Mouse (Mus musculus) retina, embryonic 14.5 days (tissue): ENCODE measurements around the gene Bdp1.
A peak's percentile ranks its signal among the peaks of the same experiment; 100 is the strongest.
"Not testable (repeated sequence)": the region's sequence is repeated elsewhere in the genome, so short reads cannot be mapped to it uniquely, and the experiment has no call there.

Experiments
- DNase-seq: peaks from one replicate; pipeline ENCODE4 v3.0.0-alpha.2; 2015; ENCODE audit warnings: low spot score

The Bdp1 gene

GRCm38 (mm10) chr13:100103748-100104254, at the start of gene Bdp1:
Gene Bdp1 (minus strand): TSS chr13:100104070.
- DNase-seq = peak; percentile 96

DNA sequence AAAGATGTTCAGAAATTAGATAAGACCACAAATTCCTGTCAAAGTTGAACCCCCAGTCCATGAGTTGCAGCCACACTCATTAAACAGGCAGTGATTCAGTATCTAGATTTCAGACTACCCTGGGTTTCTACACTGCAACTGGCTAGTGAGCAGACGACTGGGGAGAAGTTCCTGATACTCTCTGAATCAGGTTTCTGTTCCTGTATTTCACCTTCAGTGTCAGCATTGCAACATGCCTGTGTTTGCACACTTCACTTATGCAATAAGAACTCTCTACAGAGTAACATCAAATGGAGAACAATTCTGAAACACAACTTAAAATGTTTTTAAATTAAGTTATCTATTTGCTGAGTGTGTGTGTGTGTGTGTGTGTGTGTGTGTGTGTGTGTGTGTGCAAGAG, 48.8 kb upstream of the Bdp1 start:
- DNase-seq = no peak

GRCm38 (mm10) chr13:100141646-100142314, 37.9 kb upstream of the Bdp1 start:
- DNase-seq = no peak

- DNase-seq = no peak
Observed at GRCm38 (mm10) chr13:100125258-100125643, 21.4 kb upstream of the Bdp1 start.

DNA sequence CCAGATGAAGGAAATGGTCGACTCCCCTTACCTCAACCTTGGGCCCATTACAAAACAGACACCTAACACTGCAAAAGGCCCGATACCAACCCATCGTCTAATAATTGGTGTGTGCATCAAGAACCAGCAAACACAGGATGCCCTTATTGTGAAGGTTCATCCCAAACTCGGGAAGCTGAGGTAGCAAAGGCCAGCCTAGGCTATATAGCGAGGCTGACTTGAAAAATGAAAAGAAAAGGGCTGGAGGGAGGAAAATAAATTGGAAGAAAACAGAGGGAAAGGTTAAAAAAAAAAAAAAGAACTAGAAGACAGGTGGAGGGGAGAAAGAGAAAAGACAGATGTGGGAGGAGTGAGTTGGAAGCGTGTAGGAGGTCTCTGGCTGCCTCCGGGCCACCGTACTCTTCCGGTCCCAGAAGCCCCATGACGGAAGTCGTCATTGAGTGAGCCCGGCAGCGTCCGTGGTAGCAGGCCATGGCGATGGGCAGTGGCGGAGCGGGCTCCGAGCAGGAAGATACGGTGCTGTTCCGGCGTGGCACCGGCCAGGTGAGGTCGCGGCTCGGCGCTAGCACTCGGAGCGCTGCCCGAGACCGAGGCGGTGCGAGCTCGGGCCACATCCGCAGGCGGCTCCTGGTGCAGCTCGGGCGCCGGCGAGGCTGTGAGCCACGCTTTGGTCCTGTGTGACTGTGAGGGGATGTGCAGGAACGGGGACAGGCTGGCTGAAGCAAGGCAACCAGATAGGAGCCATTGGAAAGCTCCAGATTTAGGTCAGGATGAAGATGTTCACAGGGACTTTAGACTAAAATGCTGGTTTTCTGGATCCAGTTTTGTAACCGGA, 20.8 kb upstream of the Bdp1 start, which contains the start of gene Smn1:
Gene Smn1, plus strand, starts transcription at position 430 of the 835 bp plus-strand sequence.
- DNase-seq = peak; percentile 96

DNA sequence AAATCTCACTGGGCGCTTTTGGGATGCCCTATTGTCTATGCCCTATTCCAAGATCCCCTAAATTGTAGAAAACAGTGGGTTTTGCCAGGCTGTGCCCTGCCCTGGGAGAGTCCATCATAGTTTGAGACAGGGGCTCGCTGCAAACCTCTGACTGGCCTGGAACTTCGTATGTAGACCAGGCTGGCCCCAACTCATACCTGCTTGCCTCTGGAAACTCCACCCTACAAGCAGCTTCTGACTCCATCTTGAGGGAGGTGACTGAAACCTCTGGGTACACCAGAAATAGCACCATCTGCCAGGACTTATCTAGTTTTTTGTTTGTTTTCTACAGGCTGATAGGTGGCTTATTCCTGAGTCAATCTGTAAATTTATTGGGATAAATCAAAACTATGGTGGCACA, 20.1 kb upstream of the Bdp1 start:
- no peak for DNase-seq

GRCm38 (mm10) chr13:100112218-100112972, 8.5 kb upstream of the Bdp1 start:
- peak; percentile 61 for DNase-seq

DNA sequence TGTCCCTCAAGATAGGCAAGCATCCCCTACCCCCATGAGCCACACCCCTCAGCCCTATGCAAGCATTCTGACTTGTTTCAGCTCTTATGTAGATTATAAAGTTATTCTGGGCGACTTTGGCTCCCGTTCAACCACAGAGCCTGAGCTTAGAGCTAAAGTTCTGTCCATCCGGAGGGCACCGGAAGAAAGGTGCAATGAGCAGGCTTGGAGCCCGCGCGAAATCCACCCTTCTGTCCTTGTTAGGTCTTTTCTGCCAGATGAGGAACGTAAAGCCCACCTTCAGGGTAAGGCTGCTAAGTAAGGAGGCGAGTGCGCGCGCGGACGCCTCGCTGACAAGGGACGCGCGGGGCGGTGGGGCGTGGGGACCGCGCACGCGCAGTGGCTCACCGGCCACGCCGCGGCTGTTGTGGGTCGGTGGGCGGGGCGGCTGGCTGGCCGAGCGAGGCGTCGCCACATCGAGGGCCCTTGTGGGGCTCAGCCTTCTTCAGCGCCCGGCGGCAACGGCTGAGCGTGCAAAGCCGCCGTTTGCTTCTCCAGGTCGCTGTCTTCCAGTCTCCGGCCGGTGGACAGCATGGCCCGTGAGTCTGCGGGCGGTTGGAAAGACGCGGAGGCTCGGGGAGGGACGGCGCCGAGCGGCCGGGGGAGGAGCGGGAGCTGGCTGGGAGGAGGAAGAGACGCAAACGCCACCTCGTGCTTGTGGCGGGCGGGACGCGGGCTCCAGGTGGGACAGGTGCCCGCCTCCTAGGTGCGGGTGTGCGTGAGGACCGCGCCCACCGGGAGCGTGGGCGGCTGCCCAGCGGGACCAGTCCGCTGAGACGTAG, 4.0 kb upstream of the Bdp1 start, which contains the start of gene Serf1:
Gene Serf1, plus strand, starts transcription at position 361 of the 821 bp plus-strand sequence.
- peak; percentile 93 for DNase-seq

GRCm38 (mm10) chr13:100103052-100103658, 715 bp downstream of the Bdp1 start:
- DNase-seq = no peak

- no peak for DNase-seq
Observed at GRCm38 (mm10) chr13:100098808-100099207, 5.1 kb downstream of the Bdp1 start.

- DNase-seq = no peak
Observed at GRCm38 (mm10) chr13:100071473-100071872, 32.4 kb downstream of the Bdp1 start.

GRCm38 (mm10) chr13:100067821-100068220, 36.0 kb downstream of the Bdp1 start:
- DNase-seq = no peak

GRCm38 (mm10) chr13:100063936-100064335, 39.9 kb downstream of the Bdp1 start:
- DNase-seq = no peak

GRCm38 (mm10) chr13:100057738-100058137, 46.1 kb downstream of the Bdp1 start:
- not testable (repeated sequence) for DNase-seq

DNA sequence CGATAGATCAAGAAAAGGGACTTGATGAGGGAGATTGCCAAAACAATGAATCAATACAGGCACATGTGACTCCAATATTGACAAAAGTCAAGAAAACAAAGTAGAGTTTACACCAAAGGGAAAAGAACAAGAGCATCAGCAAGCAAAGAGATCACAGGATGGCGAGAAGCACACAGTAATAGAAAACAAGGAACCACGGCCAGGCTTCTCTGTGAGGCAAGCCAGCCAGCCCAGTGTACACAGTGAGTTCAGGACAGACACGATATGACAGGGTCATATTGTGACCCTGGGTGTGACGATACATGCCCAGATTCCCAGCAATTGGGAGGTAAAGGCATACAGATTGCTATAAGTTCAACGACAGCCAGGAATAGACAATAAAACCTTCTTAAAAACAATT, 77.9 kb downstream of the Bdp1 start:
- DNase-seq = no peak

- no peak for DNase-seq
Observed at GRCm38 (mm10) chr13:100016891-100017290, 87.0 kb downstream of the Bdp1 start.

DNA sequence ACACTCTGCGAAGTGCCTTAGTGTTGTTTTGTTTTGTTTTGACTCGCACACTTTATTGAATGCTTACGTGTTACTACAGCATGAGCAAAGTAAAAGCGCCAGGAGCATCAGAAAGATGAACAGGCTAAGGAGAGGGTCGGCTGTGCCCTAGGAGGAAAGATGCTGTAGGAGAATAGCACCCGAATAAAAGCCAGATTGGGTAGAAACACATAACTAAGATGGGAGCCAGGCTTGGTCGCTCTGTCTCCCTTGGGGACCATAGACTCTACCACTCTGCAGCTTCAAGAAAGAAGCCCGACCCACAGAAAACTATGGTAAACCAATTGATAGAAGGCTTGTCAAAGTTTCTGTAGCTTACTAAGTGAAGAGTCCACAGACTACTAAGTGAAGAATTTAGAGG, 87.9 kb downstream of the Bdp1 start:
- DNase-seq = no peak

DNA sequence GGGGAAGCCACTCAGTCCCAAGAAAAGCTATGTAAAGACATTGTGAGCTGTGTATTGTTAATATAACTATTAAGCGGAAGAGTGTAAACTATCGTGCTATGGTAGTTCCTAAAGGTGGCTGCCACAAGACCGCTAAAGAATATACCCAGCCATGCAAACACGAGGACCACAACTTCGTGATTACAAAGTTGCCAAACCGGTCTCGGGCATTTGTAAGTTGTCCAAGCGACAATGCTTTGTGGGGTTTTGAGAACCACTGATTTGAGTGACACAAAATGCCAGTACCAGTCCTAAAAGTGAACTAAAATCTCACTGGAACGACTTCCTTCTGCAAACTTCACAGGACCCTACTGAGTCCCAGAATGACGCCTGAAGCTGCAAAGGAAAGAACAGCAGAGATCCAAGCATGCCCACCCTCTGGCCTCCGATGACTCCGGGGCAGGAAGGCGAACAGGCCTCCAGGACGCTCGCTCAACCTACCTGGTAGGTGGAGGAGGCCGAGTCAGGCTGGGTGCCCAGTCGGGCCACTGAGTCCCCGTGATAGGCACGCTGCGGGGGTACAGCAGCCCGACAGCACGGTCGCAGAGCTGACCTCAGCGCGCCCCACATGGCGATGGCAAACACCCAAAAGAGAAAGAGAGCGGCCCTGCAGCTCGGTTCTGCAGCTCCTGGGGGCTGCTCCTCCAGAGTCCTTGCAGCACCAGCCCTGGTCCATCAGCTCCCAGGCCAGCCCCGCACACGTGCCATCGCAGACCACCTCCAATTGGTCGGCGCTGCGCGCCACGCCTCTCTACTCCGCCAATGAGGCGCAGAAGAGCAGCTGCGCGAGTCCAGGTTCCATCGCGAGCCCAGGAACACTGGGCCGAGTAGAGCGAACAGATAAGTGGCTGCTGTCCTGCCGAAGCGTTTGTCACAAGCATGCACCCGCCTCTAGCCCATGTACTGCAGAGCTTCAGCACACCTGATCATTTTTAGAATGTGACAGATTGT, 88.7 kb downstream of the Bdp1 start, which contains the start of gene Mccc2:
Gene Mccc2, minus strand, starts transcription at position 734 of the 990 bp plus-strand sequence.
- DNase-seq = peak; percentile 91

- no peak for DNase-seq
Observed at GRCm38 (mm10) chr13:100005911-100006496, 97.9 kb downstream of the Bdp1 start.
